In genomic region chr15:12193880-12194816, GRCm38 (mm10) we compare ENCODE assay signal across 9 mouse cellular contexts. TPM values are rescaled to one million over a fixed set of nuclear protein-coding genes. Genes with fewer than 3 reads are reported as not detected.
A peak's percentile ranks its signal among the peaks of the same experiment; 100 is the strongest.
DNase-seq lines count a peak whose midpoint lies in the region; ATAC-seq lines count a peak whose summit lies in the region.
"Had no signal": no experiment of that assay in that cellular context is flagged by ENCODE, and none has a peak within 500 bp of the region (broad histone marks: within the 10 kb centered on the region; RNA-seq: fewer than 3 reads in every experiment).

No protein-coding gene starts in this region.

- H3K27me3 ChIP-seq in liver, embryonic 16.5 days (ENCODE audit: control insufficient read depth, insufficient read depth, low read depth, low read length): no peaks in the 10 kb centered on the region

- peak overlapping the region; percentile 47 for H3K4me3 ChIP-seq in liver, embryonic 16.5 days (ENCODE audit: low read depth, low read length)

- peak overlapping the region; percentile 84 for H3K27ac ChIP-seq in liver, embryonic 16.5 days (ENCODE audit: low read length)

- peaks cover 3% of the 10 kb centered on the region; the same call in 1 of the 2 replicates for H3K36me3 ChIP-seq in liver, embryonic 16.5 days (ENCODE audit: control insufficient read depth, insufficient read depth)

- DNase-seq in frontal cortex, adult 2 months (ENCODE audit: extremely low spot score in 1 of 2, low spot score in 1 of 2): no peak
- DNase-seq in ZHBTc4 (ENCODE audit: low read depth, low spot score): peak; percentile 62
- peak; percentile 90 for DNase-seq in kidney, adult 11 months
- no peak for DNase-seq in layer of hippocampus, adult 9-11 months
- no peak for DNase-seq in B cell, adult 2 months
- no peak for DNase-seq in adrenal gland, adult 8-10 months
- DNase-seq: retina, postnatal 1 day had no signal

- ATAC-seq in frontal cortex, adult (ENCODE audit: low TSS enrichment): peak; percentile 26
- ATAC-seq in liver, embryonic 16.5 days (ENCODE audit: low read depth): peak; percentile 69

- peaks cover 29% of the 10 kb centered on the region for H3K4me1 ChIP-seq in liver, embryonic 16.5 days (ENCODE audit: control insufficient read depth, low read depth, low read length)

- no peaks in the 10 kb centered on the region for H3K9me3 ChIP-seq in liver, embryonic 16.5 days (replicated peaks; ENCODE audit: control insufficient read depth, low read length)

- H3K9ac ChIP-seq in liver, embryonic 16.5 days (ENCODE audit: low read depth, low read length): peak overlapping the region; percentile 52

- 5% methylated on average over 25 of the region's 25 CpGs for WGBS in liver, embryonic 16.5 days (ENCODE audit: insufficient replicate concordance)

- H3K4me2 ChIP-seq in liver, embryonic 16.5 days (ENCODE audit: low read depth, low read length): peak overlapping the region; percentile 77

RNA-seq across cellular contexts. Expression of gene Mtmr12, which starts 10.7 kb away (rescaled TPM):
- polyA plus RNA-seq in frontal cortex, adult 2 months (2012; rRNA removed): 24.5 and 24.7 TPM in 2 replicates
- polyA plus RNA-seq in liver, embryonic 16.5 days (2015; fragmentation: Nextera tagmentation; extraction: Ambion mirVana): 6.7 and 8.0 TPM in 2 replicates
- 10 to 100 TPM; 21.8 to 28.1 (median 25.7) TPM for total RNA-seq in adrenal gland, adult 8-10 months (2022)

Comparison
In these comparisons a context has a peak if more than half of its experiments do, and no peak if none do; other contexts are left out.
1. DNase-seq: peak in ZHBTc4 (single experiment) and kidney, adult 11 months (single experiment); none in frontal cortex, adult 2 months (0 of 2), layer of hippocampus, adult 9-11 months (single experiment), B cell, adult 2 months (0 of 2) and adrenal gland, adult 8-10 months (single experiment).